Mouse (Mus musculus): ENCODE measurements around the gene Nme3. TPM values are rescaled to one million over a fixed set of nuclear protein-coding genes. Genes with fewer than 3 reads are reported as not detected.

Nme3 gene
- polyA plus RNA-seq, 1 experiment from 2014 or later, result 76.7 TPM

GRCm38 (mm10) chr17:24885356-24886133 lies 10.8 kb upstream of the Nme3 start:
- 25% methylated on average over 22 of the region's 22 CpGs for WGBS
- no peak for ATAC-seq (ENCODE audit: insufficient number of reproducible peaks, insufficient read depth, low FRiP score, low read depth)

GRCm38 (mm10) chr17:24886134-24886931 lies 10.0 kb upstream of the Nme3 start, which contains the start of the genes Nubp2 and Spsb3:
Gene Nubp2, minus strand, starts transcription at chr17:24886349.
Gene Spsb3, plus strand, starts transcription at chr17:24886643.
- Histone ChIP-seq H3K4me2 (replicated peaks; ENCODE audit: low read depth, low read length) (peak within 1 kb of the TSS; percentile 93), H3K36me3 (ENCODE audit: control insufficient read depth, insufficient read depth, low read length) (peaks cover 27% of the 10 kb centered on the region), H3K4me1 (ENCODE audit: control insufficient read depth, insufficient read depth, low read length) (peaks cover 16% of the 10 kb centered on the region; the same call in 1 of the 2 replicates), H3K9me3 (ENCODE audit: control insufficient read depth, low read depth, low read length) (no peaks in the 10 kb centered on the region), H3K9ac (replicated peaks; ENCODE audit: low read depth, low read length) (peak within 1 kb of the TSS; percentile 81), H3K27me3 (ENCODE audit: control insufficient read depth, insufficient read depth, low read length) (no peaks in the 10 kb centered on the region), H3K27ac (ENCODE audit: low read length) (0 out of 2 replicates have a peak within 1 kb of the TSS, but pooled peaks have one; percentile 29), H3K4me3 (ENCODE audit: low read depth, low read length) (peak within 1 kb of the TSS; percentile 89)
- peak; percentile 97 for ATAC-seq (ENCODE audit: insufficient number of reproducible peaks, insufficient read depth, low FRiP score, low read depth)
- under 1% methylated on average over 69 of the region's 69 CpGs for WGBS

More at GRCm38 (mm10) chr17:24885356-24886133, 10.8 kb upstream of the Nme3 start:
- H3K27ac ChIP-seq (ENCODE audit: low read length), result no peak overlapping the region
- peak overlapping the region; percentile 34; the same call in 1 of the 2 replicates for H3K9ac ChIP-seq (replicated peaks; ENCODE audit: low read depth, low read length)
- no peaks in the 10 kb centered on the region for H3K9me3 ChIP-seq (ENCODE audit: control insufficient read depth, low read depth, low read length)
- peaks cover 16% of the 10 kb centered on the region; the same call in 1 of the 2 replicates for H3K4me1 ChIP-seq (ENCODE audit: control insufficient read depth, insufficient read depth, low read length)
- H3K27me3 ChIP-seq (ENCODE audit: control insufficient read depth, insufficient read depth, low read length), result no peaks in the 10 kb centered on the region
- peak overlapping the region; percentile 89 for H3K4me3 ChIP-seq (ENCODE audit: low read depth, low read length)
- H3K36me3 ChIP-seq (ENCODE audit: control insufficient read depth, insufficient read depth, low read length), result peaks cover 19% of the 10 kb centered on the region
- peak overlapping the region; percentile 93 for H3K4me2 ChIP-seq (replicated peaks; ENCODE audit: low read depth, low read length)

- H3K9ac ChIP-seq (replicated peaks; ENCODE audit: low read depth, low read length), result peak overlapping the region; percentile 81
- peaks cover 30% of the 10 kb centered on the region for H3K36me3 ChIP-seq (ENCODE audit: control insufficient read depth, insufficient read depth, low read length)
- H3K27ac ChIP-seq (ENCODE audit: low read length), result 0 out of 2 replicates have a peak overlapping the region, but pooled peaks have one; percentile 29
- no peaks in the 10 kb centered on the region for H3K27me3 ChIP-seq (ENCODE audit: control insufficient read depth, insufficient read depth, low read length)
- no peaks in the 10 kb centered on the region for H3K9me3 ChIP-seq (ENCODE audit: control insufficient read depth, low read depth, low read length)
- H3K4me1 ChIP-seq (ENCODE audit: control insufficient read depth, insufficient read depth, low read length), result peaks cover 16% of the 10 kb centered on the region; the same call in 1 of the 2 replicates
- peak; percentile 16; the same call in 1 of the 2 replicates for ATAC-seq (ENCODE audit: insufficient number of reproducible peaks, insufficient read depth, low FRiP score, low read depth)
- H3K4me2 ChIP-seq (replicated peaks; ENCODE audit: low read depth, low read length), result peak overlapping the region; percentile 65
- peak overlapping the region; percentile 89 for H3K4me3 ChIP-seq (ENCODE audit: low read depth, low read length)
- under 1% methylated on average over 18 of the region's 18 CpGs for WGBS
Observed at GRCm38 (mm10) chr17:24886932-24887271, 9.4 kb upstream of the Nme3 start.

GRCm38 (mm10) chr17:24887291-24888080 lies 8.8 kb upstream of the Nme3 start:
- H3K4me3 ChIP-seq (ENCODE audit: low read depth, low read length), result peak overlapping the region; percentile 89
- whole genome bisulfite sequencing, result 62% methylated on average over 18 of the region's 18 CpGs
- peaks cover 16% of the 10 kb centered on the region; the same call in 1 of the 2 replicates for H3K4me1 ChIP-seq (ENCODE audit: control insufficient read depth, insufficient read depth, low read length)
- no peaks in the 10 kb centered on the region for H3K27me3 ChIP-seq (ENCODE audit: control insufficient read depth, insufficient read depth, low read length)
- no peaks in the 10 kb centered on the region for H3K9me3 ChIP-seq (ENCODE audit: control insufficient read depth, low read depth, low read length)
- H3K9ac ChIP-seq (replicated peaks; ENCODE audit: low read depth, low read length), result peak overlapping the region; percentile 81
- ATAC-seq (ENCODE audit: insufficient number of reproducible peaks, insufficient read depth, low FRiP score, low read depth), result no peak
- H3K36me3 ChIP-seq (ENCODE audit: control insufficient read depth, insufficient read depth, low read length), result peaks cover 36% of the 10 kb centered on the region
- peak overlapping the region; percentile 65 for H3K4me2 ChIP-seq (replicated peaks; ENCODE audit: low read depth, low read length)
- no peak overlapping the region for H3K27ac ChIP-seq (ENCODE audit: low read length)

- Histone ChIP-seq H3K27ac (ENCODE audit: low read length) (no peak overlapping the region), H3K9me3 (ENCODE audit: control insufficient read depth, low read depth, low read length) (no peaks in the 10 kb centered on the region), H3K4me2 (replicated peaks; ENCODE audit: low read depth, low read length) (no peak overlapping the region), H3K4me3 (ENCODE audit: low read depth, low read length) (no peak overlapping the region), H3K36me3 (ENCODE audit: control insufficient read depth, insufficient read depth, low read length) (peaks cover 43% of the 10 kb centered on the region), H3K4me1 (ENCODE audit: control insufficient read depth, insufficient read depth, low read length) (peaks cover 21% of the 10 kb centered on the region), H3K27me3 (ENCODE audit: control insufficient read depth, insufficient read depth, low read length) (no peaks in the 10 kb centered on the region), H3K9ac (replicated peaks; ENCODE audit: low read depth, low read length) (no peak overlapping the region)
- 85% methylated on average over 3 of the region's 3 CpGs for WGBS
- no peak for ATAC-seq (ENCODE audit: insufficient number of reproducible peaks, insufficient read depth, low FRiP score, low read depth)
Observed at GRCm38 (mm10) chr17:24888862-24889261, 7.4 kb upstream of the Nme3 start.

GRCm38 (mm10) chr17:24890151-24891092 lies 5.9 kb upstream of the Nme3 start:
- peaks cover 40% of the 10 kb centered on the region for H3K36me3 ChIP-seq (ENCODE audit: control insufficient read depth, insufficient read depth, low read length)
- H3K27ac ChIP-seq (ENCODE audit: low read length), result no peak overlapping the region
- H3K9me3 ChIP-seq (ENCODE audit: control insufficient read depth, low read depth, low read length), result no peaks in the 10 kb centered on the region
- no peak overlapping the region for H3K9ac ChIP-seq (replicated peaks; ENCODE audit: low read depth, low read length)
- no peak overlapping the region for H3K4me2 ChIP-seq (replicated peaks; ENCODE audit: low read depth, low read length)
- 86% methylated on average over 19 of the region's 19 CpGs for WGBS
- no peaks in the 10 kb centered on the region for H3K27me3 ChIP-seq (ENCODE audit: control insufficient read depth, insufficient read depth, low read length)
- no peak for ATAC-seq (ENCODE audit: insufficient number of reproducible peaks, insufficient read depth, low FRiP score, low read depth)
- H3K4me1 ChIP-seq (ENCODE audit: control insufficient read depth, insufficient read depth, low read length), result peaks cover 22% of the 10 kb centered on the region
- H3K4me3 ChIP-seq (ENCODE audit: low read depth, low read length), result no peak overlapping the region

- 88% methylated on average over 13 of the region's 13 CpGs for WGBS
- no peaks in the 10 kb centered on the region for H3K9me3 ChIP-seq (ENCODE audit: control insufficient read depth, low read depth, low read length)
- no peak overlapping the region for H3K27ac ChIP-seq (ENCODE audit: low read length)
- H3K4me1 ChIP-seq (ENCODE audit: control insufficient read depth, insufficient read depth, low read length), result peaks cover 19% of the 10 kb centered on the region
- H3K27me3 ChIP-seq (ENCODE audit: control insufficient read depth, insufficient read depth, low read length), result no peaks in the 10 kb centered on the region
- no peak overlapping the region for H3K9ac ChIP-seq (replicated peaks; ENCODE audit: low read depth, low read length)
- no peak overlapping the region for H3K4me3 ChIP-seq (ENCODE audit: low read depth, low read length)
- H3K36me3 ChIP-seq (ENCODE audit: control insufficient read depth, insufficient read depth, low read length), result peaks cover 40% of the 10 kb centered on the region
- no peak for ATAC-seq (ENCODE audit: insufficient number of reproducible peaks, insufficient read depth, low FRiP score, low read depth)
- no peak overlapping the region for H3K4me2 ChIP-seq (replicated peaks; ENCODE audit: low read depth, low read length)
Observed at GRCm38 (mm10) chr17:24891321-24891720, 5.0 kb upstream of the Nme3 start.
